Mouse (Mus musculus): Measurements from ENCODE around the gene Elmo1.

Elmo1 gene

GRCm38 (mm10) chr13:20090133-20090710 is at the start of gene Elmo1:
Gene Elmo1, plus strand, starts transcription at chr13:20090596.
- peak; percentile 65 for DNase-seq (ENCODE audit: low spot score)

- DNase-seq (ENCODE audit: low spot score) = no peak
These were observed 49.1 kb upstream of the Elmo1 start for GRCm38 (mm10) chr13:20041169-20041830.

- DNase-seq (ENCODE audit: low spot score) = peak; percentile 31
These were observed 47.5 kb upstream of the Elmo1 start for GRCm38 (mm10) chr13:20042856-20043255.

GRCm38 (mm10) chr13:20045350-20045749 is 45.0 kb upstream of the Elmo1 start:
- no peak for DNase-seq (ENCODE audit: low spot score)

- no peak for DNase-seq (ENCODE audit: low spot score)
These were observed 44.6 kb upstream of the Elmo1 start for GRCm38 (mm10) chr13:20045836-20046235.

GRCm38 (mm10) chr13:20046406-20046805 is 44.0 kb upstream of the Elmo1 start:
- no peak for DNase-seq (ENCODE audit: low spot score)

GRCm38 (mm10) chr13:20047926-20048836 is 42.2 kb upstream of the Elmo1 start:
- DNase-seq (ENCODE audit: low spot score) = no peak

GRCm38 (mm10) chr13:20048837-20049160 is 41.6 kb upstream of the Elmo1 start:
- no peak for DNase-seq (ENCODE audit: low spot score)

GRCm38 (mm10) chr13:20049654-20050053 is 40.7 kb upstream of the Elmo1 start:
- no peak for DNase-seq (ENCODE audit: low spot score)

GRCm38 (mm10) chr13:20050149-20050548 is 40.2 kb upstream of the Elmo1 start:
- DNase-seq (ENCODE audit: low spot score) = peak; percentile 25

GRCm38 (mm10) chr13:20057926-20058325 is 32.5 kb upstream of the Elmo1 start:
- no peak for DNase-seq (ENCODE audit: low spot score)

- DNase-seq (ENCODE audit: low spot score) = no peak
These were observed 29.4 kb upstream of the Elmo1 start for GRCm38 (mm10) chr13:20061031-20061430.

GRCm38 (mm10) chr13:20063331-20063730 is 27.1 kb upstream of the Elmo1 start:
- DNase-seq (ENCODE audit: low spot score) = no peak

GRCm38 (mm10) chr13:20072043-20072442 is 18.4 kb upstream of the Elmo1 start:
- DNase-seq (ENCODE audit: low spot score) = no peak

GRCm38 (mm10) chr13:20072994-20073393 is 17.4 kb upstream of the Elmo1 start:
- DNase-seq (ENCODE audit: low spot score) = no peak

- DNase-seq (ENCODE audit: low spot score) = no peak
These were observed 13.9 kb upstream of the Elmo1 start for GRCm38 (mm10) chr13:20076521-20076920.

GRCm38 (mm10) chr13:20077237-20077636 is 13.2 kb upstream of the Elmo1 start:
- DNase-seq (ENCODE audit: low spot score) = no peak

- DNase-seq (ENCODE audit: low spot score) = peak; percentile 20
These were observed 561 bp downstream of the Elmo1 start for GRCm38 (mm10) chr13:20090711-20091603.

- no peak for DNase-seq (ENCODE audit: low spot score)
These were observed 1.2 kb downstream of the Elmo1 start for GRCm38 (mm10) chr13:20091604-20091926.

GRCm38 (mm10) chr13:20092301-20092700 is 1.9 kb downstream of the Elmo1 start:
- DNase-seq (ENCODE audit: low spot score) = no peak

GRCm38 (mm10) chr13:20093307-20094045 is 3.1 kb downstream of the Elmo1 start:
- DNase-seq (ENCODE audit: low spot score) = no peak
